Mouse (Mus musculus): ENCODE measurements around the gene Sh3bgrl2.

DNA sequence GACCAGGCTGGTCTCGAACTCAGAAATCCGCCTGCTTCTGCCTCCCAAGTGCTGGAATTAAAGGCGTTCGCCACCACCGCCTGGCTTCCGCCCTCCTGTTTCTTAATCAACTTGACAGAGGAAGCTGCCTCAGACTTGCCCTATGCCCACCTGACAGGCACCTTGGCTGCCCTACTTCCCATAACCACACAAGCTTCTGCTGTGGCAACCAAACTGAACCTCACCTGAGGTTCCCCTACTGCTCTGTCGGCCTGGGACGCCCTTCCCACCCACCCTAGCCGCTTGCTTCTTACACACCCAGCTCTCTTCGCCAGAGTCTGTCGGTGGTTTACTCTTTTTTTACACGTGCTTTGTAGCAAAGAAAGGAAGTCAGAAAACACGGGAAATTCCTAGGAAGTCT, 103.9 kb downstream of the Sh3bgrl2 start:
- TF ChIP-seq POLR2A (IDR thresholded peaks at IDR 0.05; ENCODE audit: borderline replicate concordance, extremely low read depth, low read depth, low read length): no peak
- TF ChIP-seq CTCF (IDR thresholded peaks at IDR 0.05; ENCODE audit: insufficient read depth, low read length): no peak

Measured in lung, adult 2 months (tissue).